Mouse (Mus musculus): ENCODE results near the gene Il17f. TPM values are rescaled to one million over a fixed set of nuclear protein-coding genes. Genes with fewer than 3 reads are reported as not detected.

Il17f gene
- not detected for polyA plus RNA-seq (2015; fragmentation: Illumina TruSeq; extraction: RNeasy Lipid Tissue Mini Kit (QIAGEN cat#74804); ENCODE audit: insufficient read depth, low replicate concordance)

GRCm38 (mm10) chr1:20790517-20790916 lies at the start of gene Il17f:
Gene Il17f, minus strand, starts transcription at chr1:20790617.

DNA sequence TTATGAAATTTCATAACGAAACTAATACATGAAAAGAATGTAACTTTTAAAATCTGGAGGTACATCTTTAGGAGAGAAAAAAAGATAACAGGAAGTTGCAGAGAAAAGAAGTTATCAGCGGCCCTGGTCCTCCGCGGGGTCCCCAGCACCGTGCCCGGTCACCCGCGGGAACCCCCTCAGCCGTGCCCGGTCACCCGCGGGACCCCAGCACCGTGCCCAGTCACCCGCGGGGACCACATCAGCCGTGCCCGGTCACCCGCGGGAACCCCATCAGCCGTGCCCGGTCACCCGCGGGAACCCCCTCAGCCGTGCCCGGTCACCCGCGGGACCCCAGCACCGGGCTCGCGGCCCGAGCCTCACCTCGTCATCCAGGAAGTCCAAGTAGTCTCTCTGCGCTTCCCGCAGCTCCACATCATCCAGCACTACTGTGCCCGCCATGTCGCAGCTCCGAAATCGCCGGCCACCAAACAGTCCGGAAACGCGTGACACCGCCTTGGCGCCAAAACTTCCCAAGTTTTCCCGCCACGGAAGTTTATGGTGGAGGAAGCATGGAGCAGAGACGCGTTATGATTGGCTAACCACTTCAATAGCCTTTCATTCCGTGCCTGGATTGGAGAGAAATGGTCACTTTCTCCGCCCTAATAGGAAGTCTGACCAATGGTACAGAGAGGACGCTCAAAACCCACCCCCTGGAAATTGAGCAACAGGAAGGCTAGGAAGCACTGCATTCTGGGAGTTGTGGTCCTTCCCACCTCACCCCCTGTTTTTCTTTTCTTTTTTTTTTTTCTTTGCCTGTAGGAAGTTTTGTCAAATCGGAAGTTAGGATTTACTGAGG lies 29.6 kb upstream of the Il17f start, which contains the start of gene Mcm3:
Gene Mcm3 (minus strand): TSS at position 542 of the 835 bp plus-strand sequence.

GRCm38 (mm10) chr1:20730903-20731302 lies 59.5 kb downstream of the Il17f start, which contains the start of gene Il17a:
Gene Il17a, plus strand, starts transcription at chr1:20730905.

Other genes starting within 250 kb of the Il17f start
- gene Pkhd1, start 172.6 kb downstream of the Il17f start, polyA plus RNA-seq (2015; fragmentation: Illumina TruSeq; extraction: RNeasy Lipid Tissue Mini Kit (QIAGEN cat#74804); ENCODE audit: insufficient read depth, low replicate concordance): not detected
- gene Il17a, start 59.7 kb downstream of the Il17f start, polyA plus RNA-seq (2015; fragmentation: Illumina TruSeq; extraction: RNeasy Lipid Tissue Mini Kit (QIAGEN cat#74804); ENCODE audit: insufficient read depth, low replicate concordance): not detected
- 46.2 TPM for gene Mcm3, start 29.7 kb upstream of the Il17f start, polyA plus RNA-seq (2015; fragmentation: Illumina TruSeq; extraction: RNeasy Lipid Tissue Mini Kit (QIAGEN cat#74804); ENCODE audit: insufficient read depth, low replicate concordance)
- gene Paqr8, start 100.0 kb upstream of the Il17f start, polyA plus RNA-seq (2015; fragmentation: Illumina TruSeq; extraction: RNeasy Lipid Tissue Mini Kit (QIAGEN cat#74804); ENCODE audit: insufficient read depth, low replicate concordance): 2.7 TPM
- 1.1 TPM for gene Efhc1, start 161.0 kb upstream of the Il17f start, polyA plus RNA-seq (2015; fragmentation: Illumina TruSeq; extraction: RNeasy Lipid Tissue Mini Kit (QIAGEN cat#74804); ENCODE audit: insufficient read depth, low replicate concordance)